Mouse (Mus musculus) cortical plate, adult 2 months (tissue): ENCODE data around the gene Crim1. TPM values are rescaled to one million over a fixed set of nuclear protein-coding genes. Genes with fewer than 3 reads are reported as not detected.

Experiments used
- H3K27ac ChIP-seq: fragments of 200-500 bp; 2 replicates; pipeline ENCODE4 v1.5.1; 2012; ENCODE audit warnings: low read length, control low read depth, inconsistent platforms; ENCODE audit not compliant: insufficient read depth
- H3K4me1 ChIP-seq: fragments of 200-500 bp; 2 replicates; pipeline ENCODE4 v1.6.1; 2011; ENCODE audit warnings: low read length; ENCODE audit not compliant: control insufficient read depth, insufficient read depth
- H3K4me3 ChIP-seq: fragments of 200-500 bp; 2 replicates; pipeline ENCODE4 v1.5.1; 2011; ENCODE audit warnings: mild to moderate bottlenecking, low read length, control low read depth; ENCODE audit not compliant: insufficient read depth
- CTCF ChIP-seq: fragments of 200-500 bp; IDR thresholded peaks from 2 replicates; pipeline ENCODE4 v1.5.1; 2011; ENCODE audit warnings: mild to moderate bottlenecking, control low read depth, low read length; ENCODE audit not compliant: insufficient read depth; ENCODE audit errors: extremely low read depth
- POLR2A ChIP-seq: fragments of 200-500 bp; IDR thresholded peaks from 2 replicates; pipeline ENCODE4 v1.6.1; 2011; ENCODE audit warnings: mild to moderate bottlenecking, low read length, control low read depth; ENCODE audit not compliant: insufficient read depth; ENCODE audit errors: extremely low read depth
- polyA plus RNA-seq: library from polyadenylated mRNA; depleted of rRNA; stranded (reverse); fragments of >200 nt; gene quantifications from 2 replicates; pipeline ENCODE4 v1.2.3, GENCODE M21; 2012

Gene Crim1
- polyA plus RNA-seq, 1 experiment: 33.5 TPM

DNA sequence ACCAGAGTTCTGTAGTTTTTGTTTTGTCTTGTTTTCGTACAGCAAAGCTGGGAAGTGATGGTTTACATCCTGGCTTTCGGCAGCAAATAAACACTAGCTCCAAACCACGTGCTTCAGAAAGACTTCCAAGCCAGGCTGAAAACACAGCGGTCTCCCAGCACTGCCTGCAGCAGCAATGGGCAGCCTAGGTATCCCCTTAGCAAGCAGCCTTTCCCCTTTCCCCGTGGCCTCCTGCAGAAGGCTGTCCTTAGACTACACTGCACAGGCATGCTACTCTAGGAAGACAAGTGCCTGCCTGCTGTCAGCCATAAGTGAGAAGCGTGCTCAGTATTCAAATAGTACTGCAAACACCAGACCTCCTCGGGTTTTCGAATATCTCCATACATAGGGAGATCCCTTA lies 176.5 kb downstream of the Crim1 start:
- Histone ChIP-seq H3K4me1 (no peaks in the 10 kb centered on the region), H3K4me3 (no peak overlapping the region), H3K27ac (no peak overlapping the region)
- TF ChIP-seq CTCF (no peak), POLR2A (no peak)

DNA sequence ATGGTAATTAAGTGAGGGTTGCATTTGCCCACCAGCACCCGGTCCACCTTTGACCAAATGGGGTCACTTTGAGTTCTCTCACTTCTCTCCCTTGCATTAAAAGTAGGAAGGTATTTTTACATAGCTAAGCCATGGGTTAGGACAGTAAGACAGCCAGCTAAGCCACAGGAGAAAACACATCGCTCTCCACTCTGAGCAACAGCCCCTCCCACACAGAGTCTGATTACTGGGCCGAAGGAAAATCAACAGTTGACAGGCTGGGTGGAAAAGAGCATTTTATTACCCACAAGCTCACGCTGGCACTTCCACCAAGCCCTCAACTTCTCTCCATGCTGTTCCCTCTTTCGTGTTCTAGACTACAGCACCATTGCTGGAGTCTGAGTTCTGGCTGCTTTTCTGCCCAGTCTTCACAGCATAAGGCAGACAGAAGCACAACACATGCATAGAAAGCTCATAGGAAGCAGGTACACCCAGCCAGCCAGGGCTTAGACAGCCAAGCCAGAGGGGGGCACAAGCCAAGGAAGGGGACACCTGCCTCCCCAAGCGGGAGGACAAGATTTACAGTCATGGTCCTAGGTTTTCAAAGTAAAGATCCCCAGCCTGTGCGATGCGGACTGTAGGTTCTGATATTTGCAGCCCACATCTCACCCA lies 179.2 kb downstream of the Crim1 start:
- Histone ChIP-seq H3K4me1 (no peaks in the 10 kb centered on the region), H3K27ac (no peak overlapping the region), H3K4me3 (no peak overlapping the region)
- TF ChIP-seq CTCF: no peak
- no peak for TF ChIP-seq POLR2A

DNA sequence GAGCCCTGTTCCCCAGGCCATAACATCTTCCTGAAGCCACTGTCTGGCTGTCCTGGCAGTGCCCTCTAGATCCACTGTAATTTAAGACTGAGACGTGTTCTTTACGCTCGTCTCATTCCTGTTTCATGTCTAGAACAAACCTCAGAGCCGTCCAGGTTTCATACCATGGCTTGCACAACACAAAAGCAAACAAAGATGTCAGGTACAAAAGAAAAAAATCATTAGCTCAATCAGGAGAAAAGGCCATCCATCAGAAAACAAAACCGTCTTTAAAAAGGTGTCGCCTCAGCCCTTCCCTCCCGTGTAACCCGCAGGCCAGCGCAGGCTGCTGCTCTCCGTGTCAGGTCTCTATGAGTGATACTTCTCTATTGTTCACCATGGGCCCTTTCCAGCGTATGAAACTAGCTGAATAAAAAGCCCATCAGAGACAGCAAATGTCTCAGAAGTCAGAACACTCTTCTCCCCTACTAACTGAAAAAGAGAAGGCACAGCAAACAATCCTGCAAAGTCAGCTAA lies 179.7 kb downstream of the Crim1 start:
- Histone ChIP-seq H3K4me3 (no peak overlapping the region), H3K27ac (no peak overlapping the region), H3K4me1 (no peaks in the 10 kb centered on the region)
- TF ChIP-seq POLR2A: no peak
- no peak for TF ChIP-seq CTCF

DNA sequence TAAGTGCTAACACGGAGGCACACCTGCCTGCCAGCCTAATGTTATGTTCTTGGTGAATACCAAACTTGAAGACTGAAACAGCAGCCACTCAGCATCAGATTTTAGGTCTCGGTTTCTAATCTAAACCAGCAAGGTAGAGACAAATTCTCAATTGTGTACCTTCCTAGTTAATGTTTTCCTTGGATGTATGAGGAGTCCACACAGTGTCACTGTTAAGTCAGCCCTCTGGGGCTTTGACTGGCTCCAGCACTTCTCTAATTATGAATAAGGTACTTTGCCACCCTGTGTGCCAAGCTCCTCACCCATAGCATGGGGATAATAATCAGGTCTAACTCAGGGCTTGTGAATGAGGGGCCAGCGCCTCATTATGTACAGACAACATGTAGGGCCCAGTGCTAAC lies 182.3 kb downstream of the Crim1 start:
- TF ChIP-seq POLR2A (no peak), CTCF (no peak)
- Histone ChIP-seq H3K4me3 (no peak overlapping the region), H3K4me1 (no peaks in the 10 kb centered on the region), H3K27ac (no peak overlapping the region)

DNA sequence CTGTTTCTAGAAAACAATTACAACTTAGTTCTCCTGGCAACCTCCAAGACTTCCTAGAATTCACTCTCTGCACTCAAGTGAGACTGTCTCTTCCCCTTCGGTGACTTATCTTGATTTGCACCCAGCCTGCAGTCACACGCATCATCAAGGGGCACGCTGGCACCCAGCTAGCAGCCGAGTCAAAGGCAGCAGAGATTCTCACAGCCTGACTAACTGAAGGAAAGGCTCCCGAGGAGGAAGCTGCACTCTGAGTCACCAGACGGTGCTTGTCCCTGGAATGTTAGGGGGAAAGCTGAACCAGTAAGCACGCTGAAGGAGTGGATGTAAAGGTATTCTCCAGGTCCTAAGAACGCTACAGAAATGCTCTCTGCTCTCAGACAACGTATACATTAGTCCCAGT lies 187.6 kb downstream of the Crim1 start:
- H3K27ac ChIP-seq: no peak overlapping the region
- no peaks in the 10 kb centered on the region for H3K4me1 ChIP-seq
- no peak overlapping the region for H3K4me3 ChIP-seq
- TF ChIP-seq POLR2A: no peak
- no peak for TF ChIP-seq CTCF

DNA sequence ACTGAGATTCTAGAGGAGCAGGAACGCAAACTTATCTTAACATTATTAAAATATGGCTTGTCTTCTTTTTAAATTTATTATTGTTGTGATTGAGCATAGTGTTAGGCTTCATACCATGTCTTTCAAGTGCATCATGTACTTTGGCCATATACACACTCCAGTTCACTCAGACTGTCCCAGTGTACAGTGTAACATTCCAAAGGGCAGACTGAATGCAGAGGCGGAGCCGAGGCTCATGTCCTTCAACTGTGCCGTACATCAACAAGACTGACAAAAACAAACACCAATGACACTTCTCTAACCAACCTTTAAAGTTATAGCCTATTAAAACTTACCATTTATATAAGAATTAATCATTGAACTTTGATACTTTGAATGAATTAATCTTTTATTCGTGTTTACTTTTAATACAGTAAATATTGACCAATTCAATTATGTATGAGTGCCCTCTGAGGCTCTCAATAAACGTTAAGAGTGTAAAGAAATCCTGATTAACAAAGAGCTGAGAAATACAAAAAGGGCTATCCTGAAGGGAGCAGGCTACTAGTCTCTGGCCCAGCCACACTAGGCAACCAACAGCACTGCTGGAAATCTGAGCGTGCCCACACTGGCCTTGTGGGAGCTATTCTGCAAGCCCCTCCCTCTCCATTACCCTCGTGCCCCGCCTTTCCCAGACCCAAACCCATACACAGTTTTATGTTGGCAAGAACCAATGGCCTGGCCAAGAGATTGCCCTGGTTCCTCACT lies 188.2 kb downstream of the Crim1 start:
- TF ChIP-seq CTCF (no peak), POLR2A (no peak)
- H3K4me3 ChIP-seq: no peak overlapping the region
- no peak overlapping the region for H3K27ac ChIP-seq
- no peaks in the 10 kb centered on the region for H3K4me1 ChIP-seq

DNA sequence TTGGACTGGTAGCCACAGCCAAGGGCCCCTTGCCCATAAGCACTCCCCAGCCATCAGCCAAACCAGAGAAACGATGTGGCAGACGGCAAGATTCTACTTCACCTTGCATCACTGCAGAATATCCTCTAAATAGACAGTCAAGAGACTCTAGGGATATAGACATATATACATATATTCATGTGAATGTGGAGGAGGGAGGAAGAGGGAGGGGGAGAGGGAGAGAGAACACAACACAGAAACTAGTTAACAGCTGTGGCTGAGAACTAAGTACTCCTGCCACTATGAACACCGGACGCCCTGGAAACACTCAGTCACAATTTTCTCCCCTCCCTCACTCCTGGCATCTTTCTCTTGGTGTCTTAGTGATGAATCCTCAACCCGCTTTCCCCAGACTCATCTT lies 189.5 kb downstream of the Crim1 start:
- no peaks in the 10 kb centered on the region for H3K4me1 ChIP-seq
- H3K4me3 ChIP-seq: no peak overlapping the region
- TF ChIP-seq POLR2A (no peak), CTCF (no peak)
- H3K27ac ChIP-seq: no peak overlapping the region

DNA sequence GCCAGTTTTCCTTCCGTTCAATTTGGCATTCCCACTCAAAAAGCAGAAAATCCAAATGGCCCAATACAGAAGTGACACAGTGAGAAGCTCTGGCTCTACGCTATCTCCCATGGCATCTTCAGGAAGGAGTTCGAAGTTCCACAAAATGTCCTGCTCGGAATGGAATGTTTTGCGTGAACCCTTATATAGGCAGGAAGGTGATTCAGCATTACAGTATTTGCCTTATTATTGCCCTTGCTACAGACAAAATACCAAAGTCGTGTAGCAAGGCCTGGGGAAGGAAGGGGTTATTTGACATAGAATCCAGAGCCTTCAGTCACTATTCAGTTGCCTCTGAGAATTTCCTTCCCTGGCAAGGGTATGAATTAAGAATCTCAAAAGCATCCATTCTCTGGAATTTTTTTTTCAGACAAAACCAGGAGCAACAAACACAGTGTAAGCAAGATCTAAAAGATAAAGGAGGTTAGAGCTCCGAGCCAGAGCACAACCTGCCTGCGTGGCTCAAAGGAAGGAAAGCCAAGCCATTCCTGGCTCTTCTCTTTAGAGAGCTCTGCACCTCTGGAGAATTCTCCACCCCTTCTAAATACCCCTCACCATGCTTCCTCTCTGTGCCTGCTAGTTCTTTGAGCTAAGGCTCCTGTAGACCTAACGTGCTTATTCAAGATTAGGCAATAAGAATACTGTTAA lies 192.5 kb downstream of the Crim1 start:
- Histone ChIP-seq H3K4me1 (no peaks in the 10 kb centered on the region), H3K4me3 (no peak overlapping the region), H3K27ac (no peak overlapping the region)
- no peak for TF ChIP-seq POLR2A

DNA sequence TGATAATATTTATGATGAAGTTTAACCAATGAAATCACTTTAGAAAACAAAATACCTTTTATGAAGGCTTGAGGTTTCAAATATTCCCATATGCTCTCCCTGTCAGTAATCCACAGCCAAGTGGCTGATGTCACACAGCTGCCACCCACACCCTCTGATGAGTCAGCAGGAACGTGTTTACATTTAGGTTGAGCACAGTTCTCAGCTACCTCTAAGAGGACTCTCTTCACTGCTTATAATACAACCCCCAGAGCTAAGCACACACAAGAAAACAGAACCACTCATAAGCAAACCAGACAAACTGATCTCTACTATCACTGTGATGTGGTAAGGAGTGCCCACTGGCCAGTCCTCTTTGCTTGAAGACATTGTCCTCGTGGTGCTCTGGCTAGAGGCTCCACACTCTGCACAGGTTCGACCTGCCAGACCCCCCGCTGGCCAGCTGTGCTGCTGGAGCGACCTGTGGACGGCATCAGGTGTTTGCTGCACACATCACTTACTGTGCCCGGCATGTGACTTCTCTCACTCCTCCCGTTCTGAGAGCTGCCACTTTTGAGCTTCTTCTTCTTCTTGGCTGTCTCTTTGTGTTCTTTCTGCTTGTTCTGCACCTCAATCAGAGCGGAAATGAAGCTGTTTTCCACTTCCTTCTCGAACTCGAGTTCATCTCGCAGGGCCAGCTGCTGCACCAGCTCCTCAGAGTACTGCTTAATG lies 200.2 kb downstream of the Crim1 start:
- peaks cover 2% of the 10 kb centered on the region; the same call in 1 of the 2 replicates for H3K4me1 ChIP-seq
- no peak overlapping the region for H3K4me3 ChIP-seq
- H3K27ac ChIP-seq: 0 out of 2 replicates have a peak overlapping the region, but pooled peaks have one; percentile 39
- TF ChIP-seq CTCF: no peak
- no peak for TF ChIP-seq POLR2A

DNA sequence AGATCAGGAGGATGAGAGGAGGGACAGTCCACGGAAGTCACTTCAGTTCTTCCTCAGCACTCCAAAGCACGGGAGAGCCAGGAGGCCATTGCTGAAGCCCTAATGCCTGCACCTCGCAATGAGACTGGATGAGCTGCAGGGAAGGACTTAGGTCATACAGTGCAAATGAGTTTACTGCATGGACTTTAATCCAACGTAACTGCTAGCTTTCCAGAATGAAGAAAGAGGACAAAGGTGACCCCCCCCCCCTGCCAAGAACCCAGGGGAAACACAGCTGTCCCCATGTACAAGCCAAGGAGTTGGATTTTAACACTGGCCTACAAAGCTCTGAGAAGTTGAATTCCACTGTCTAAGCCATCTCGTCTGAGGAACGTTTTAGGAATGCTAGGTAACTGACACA lies 201.3 kb downstream of the Crim1 start:
- Histone ChIP-seq H3K4me1 (peaks cover 2% of the 10 kb centered on the region; the same call in 1 of the 2 replicates), H3K4me3 (no peak overlapping the region), H3K27ac (no peak overlapping the region)
- no peak for TF ChIP-seq POLR2A
- TF ChIP-seq CTCF: no peak
